Mouse (Mus musculus): ENCODE measurements around the gene Chsy1. TPM values are rescaled to one million over a fixed set of nuclear protein-coding genes. Genes with fewer than 3 reads are reported as not detected.

Chsy1 gene
- polyA plus RNA-seq, 1 experiment from 2014 or later: 29.0 TPM

GRCm38 (mm10) chr7:66161836-66162235 lies 52.5 kb downstream of the Chsy1 start:
- Histone ChIP-seq H3K4me3 (ENCODE audit: low read depth, low read length) (no peak overlapping the region), H3K27me3 (ENCODE audit: insufficient read depth, low read length) (no peaks in the 10 kb centered on the region), H3K27ac (ENCODE audit: low read depth) (no peak overlapping the region), H3K9me3 (ENCODE audit: low read depth, low read length) (no peaks in the 10 kb centered on the region), H3K4me2 (no peak overlapping the region), H3K9ac (no peak overlapping the region), H3K36me3 (ENCODE audit: insufficient read depth) (0 out of 2 replicates have a peak, but pooled peaks cover 5% of the 10 kb centered on the region), H3K4me1 (ENCODE audit: insufficient read depth) (peaks cover 10% of the 10 kb centered on the region)
- ATAC-seq (ENCODE audit: insufficient read depth): no peak
- 84% methylated on average over 6 of the region's 6 CpGs for WGBS
- no peak for TF ChIP-seq CTCF (IDR thresholded peaks at IDR 0.05; ENCODE audit: low read depth)
- DNase-seq: no peak

- H3K4me3 ChIP-seq (ENCODE audit: low read depth, low read length): no peak overlapping the region
- H3K9ac ChIP-seq: no peak overlapping the region
- no peak for TF ChIP-seq CTCF (IDR thresholded peaks at IDR 0.05; ENCODE audit: low read depth)
- H3K36me3 ChIP-seq (ENCODE audit: insufficient read depth): 0 out of 2 replicates have a peak, but pooled peaks cover 5% of the 10 kb centered on the region
- WGBS: 76% methylated on average over 7 of the region's 7 CpGs
- ATAC-seq (ENCODE audit: insufficient read depth) (no peak), DNase-seq (no peak)
- H3K4me1 ChIP-seq (ENCODE audit: insufficient read depth): peaks cover 10% of the 10 kb centered on the region
- H3K27ac ChIP-seq (ENCODE audit: low read depth): no peak overlapping the region
- H3K9me3 ChIP-seq (ENCODE audit: low read depth, low read length): no peaks in the 10 kb centered on the region
- H3K4me2 ChIP-seq: no peak overlapping the region
- no peaks in the 10 kb centered on the region for H3K27me3 ChIP-seq (ENCODE audit: insufficient read depth, low read length)
Observed at GRCm38 (mm10) chr7:66162489-66162888, 53.2 kb downstream of the Chsy1 start.

GRCm38 (mm10) chr7:66162981-66163380 lies 53.7 kb downstream of the Chsy1 start:
- Histone ChIP-seq H3K27me3 (ENCODE audit: insufficient read depth, low read length) (no peaks in the 10 kb centered on the region), H3K27ac (ENCODE audit: low read depth) (no peak overlapping the region), H3K36me3 (ENCODE audit: insufficient read depth) (0 out of 2 replicates have a peak, but pooled peaks cover 5% of the 10 kb centered on the region), H3K4me3 (ENCODE audit: low read depth, low read length) (no peak overlapping the region), H3K9ac (no peak overlapping the region), H3K4me1 (ENCODE audit: insufficient read depth) (peaks cover 10% of the 10 kb centered on the region), H3K9me3 (ENCODE audit: low read depth, low read length) (no peaks in the 10 kb centered on the region), H3K4me2 (no peak overlapping the region)
- ATAC-seq (ENCODE audit: insufficient read depth): no peak
- DNase-seq: no peak
- 77% methylated on average over 1 of the region's 1 CpGs for WGBS
- no peak for TF ChIP-seq CTCF (IDR thresholded peaks at IDR 0.05; ENCODE audit: low read depth)

GRCm38 (mm10) chr7:66164427-66165031 lies 55.2 kb downstream of the Chsy1 start:
- Histone ChIP-seq H3K9me3 (ENCODE audit: low read depth, low read length) (no peaks in the 10 kb centered on the region), H3K4me2 (no peak overlapping the region), H3K27ac (ENCODE audit: low read depth) (peak overlapping the region; percentile 55; the same call in 1 of the 2 replicates), H3K27me3 (ENCODE audit: insufficient read depth, low read length) (no peaks in the 10 kb centered on the region), H3K4me1 (ENCODE audit: insufficient read depth) (peaks cover 10% of the 10 kb centered on the region), H3K9ac (no peak overlapping the region), H3K36me3 (ENCODE audit: insufficient read depth) (0 out of 2 replicates have a peak, but pooled peaks cover 5% of the 10 kb centered on the region), H3K4me3 (ENCODE audit: low read depth, low read length) (no peak overlapping the region)
- no peak for TF ChIP-seq CTCF (IDR thresholded peaks at IDR 0.05; ENCODE audit: low read depth)
- no peak for ATAC-seq (ENCODE audit: insufficient read depth)
- DNase-seq: peak; percentile 24
- 53% methylated on average over 9 of the region's 9 CpGs for WGBS

- H3K27ac ChIP-seq (ENCODE audit: low read depth): peak overlapping the region; percentile 67; the same call in 1 of the 2 replicates
- H3K4me1 ChIP-seq (ENCODE audit: insufficient read depth): peaks cover 10% of the 10 kb centered on the region
- DNase-seq: peak; percentile 73
- H3K27me3 ChIP-seq (ENCODE audit: insufficient read depth, low read length): no peaks in the 10 kb centered on the region
- WGBS: 36% methylated on average over 5 of the region's 5 CpGs
- ATAC-seq (ENCODE audit: insufficient read depth): peak; percentile 74
- no peak overlapping the region for H3K4me3 ChIP-seq (ENCODE audit: low read depth, low read length)
- H3K9ac ChIP-seq: no peak overlapping the region
- 0 out of 2 replicates have a peak, but pooled peaks cover 5% of the 10 kb centered on the region for H3K36me3 ChIP-seq (ENCODE audit: insufficient read depth)
- H3K4me2 ChIP-seq: no peak overlapping the region
- H3K9me3 ChIP-seq (ENCODE audit: low read depth, low read length): no peaks in the 10 kb centered on the region
- no peak for TF ChIP-seq CTCF (IDR thresholded peaks at IDR 0.05; ENCODE audit: low read depth)
Observed at GRCm38 (mm10) chr7:66165036-66165798, 55.9 kb downstream of the Chsy1 start.

- DNase-seq (no peak), ATAC-seq (ENCODE audit: insufficient read depth) (no peak)
- Histone ChIP-seq H3K27me3 (ENCODE audit: insufficient read depth, low read length) (no peaks in the 10 kb centered on the region), H3K9ac (no peak overlapping the region), H3K4me1 (ENCODE audit: insufficient read depth) (peaks cover 9% of the 10 kb centered on the region), H3K4me3 (ENCODE audit: low read depth, low read length) (no peak overlapping the region), H3K36me3 (ENCODE audit: insufficient read depth) (peaks cover 29% of the 10 kb centered on the region), H3K4me2 (no peak overlapping the region), H3K9me3 (ENCODE audit: low read depth, low read length) (no peaks in the 10 kb centered on the region), H3K27ac (ENCODE audit: low read depth) (no peak overlapping the region)
- 86% methylated on average over 7 of the region's 7 CpGs for WGBS
- TF ChIP-seq CTCF (IDR thresholded peaks at IDR 0.05; ENCODE audit: low read depth): no peak
Observed at GRCm38 (mm10) chr7:66168877-66169276, 59.6 kb downstream of the Chsy1 start.

GRCm38 (mm10) chr7:66169476-66169875 lies 60.2 kb downstream of the Chsy1 start:
- ATAC-seq (ENCODE audit: insufficient read depth): no peak
- H3K9me3 ChIP-seq (ENCODE audit: low read depth, low read length): no peaks in the 10 kb centered on the region
- no peak overlapping the region for H3K4me3 ChIP-seq (ENCODE audit: low read depth, low read length)
- DNase-seq: no peak
- 84% methylated on average over 6 of the region's 6 CpGs for WGBS
- H3K4me1 ChIP-seq (ENCODE audit: insufficient read depth): peaks cover 4% of the 10 kb centered on the region; the same call in 1 of the 2 replicates
- no peaks in the 10 kb centered on the region for H3K27me3 ChIP-seq (ENCODE audit: insufficient read depth, low read length)
- no peak overlapping the region for H3K4me2 ChIP-seq
- H3K27ac ChIP-seq (ENCODE audit: low read depth): no peak overlapping the region
- no peak overlapping the region for H3K9ac ChIP-seq
- peaks cover 35% of the 10 kb centered on the region for H3K36me3 ChIP-seq (ENCODE audit: insufficient read depth)
- no peak for TF ChIP-seq CTCF (IDR thresholded peaks at IDR 0.05; ENCODE audit: low read depth)
